Mouse (Mus musculus): ENCODE results near the gene Il11. TPM values are rescaled to one million over a fixed set of nuclear protein-coding genes. Genes with fewer than 3 reads are reported as not detected.
A peak's percentile ranks its signal among the peaks of the same experiment; 100 is the strongest.

The Il11 gene
- polyA plus RNA-seq, 1 experiment from 2014 or later = 0.17 TPM

- ATAC-seq (ENCODE audit: low FRiP score, low TSS enrichment) = no peak
- H3K9me3 ChIP-seq (ENCODE audit: control insufficient read depth, low read length) = no peaks in the 10 kb centered on the region
- H3K4me2 ChIP-seq (ENCODE audit: low read length) = no peak overlapping the region
- no peak for DNase-seq
- 83% methylated on average over 3 of the region's 3 CpGs for WGBS
- H3K27me3 ChIP-seq (ENCODE audit: control insufficient read depth, insufficient read depth, low read length) = no peaks in the 10 kb centered on the region
- no peak overlapping the region for H3K9ac ChIP-seq (replicated peaks; ENCODE audit: low read length)
- no peak overlapping the region for H3K4me3 ChIP-seq (replicated peaks; ENCODE audit: low read depth, low read length)
- H3K27ac ChIP-seq (replicated peaks; ENCODE audit: low read depth, low read length) = no peak overlapping the region
- no peaks in the 10 kb centered on the region for H3K4me1 ChIP-seq (ENCODE audit: control insufficient read depth, insufficient read depth, low read length)
- no peaks in the 10 kb centered on the region for H3K36me3 ChIP-seq (ENCODE audit: control insufficient read depth, insufficient read depth, low read length)
Observed at GRCm38 (mm10) chr7:4724359-4724758, 58.3 kb downstream of the Il11 start.

GRCm38 (mm10) chr7:4723508-4723907 is 59.2 kb downstream of the Il11 start:
- peak; percentile 70 for DNase-seq
- Histone ChIP-seq H3K36me3 (ENCODE audit: control insufficient read depth, insufficient read depth, low read length) (no peaks in the 10 kb centered on the region), H3K4me1 (ENCODE audit: control insufficient read depth, insufficient read depth, low read length) (no peaks in the 10 kb centered on the region), H3K27ac (replicated peaks; ENCODE audit: low read depth, low read length) (no peak overlapping the region), H3K27me3 (ENCODE audit: control insufficient read depth, insufficient read depth, low read length) (no peaks in the 10 kb centered on the region), H3K4me2 (ENCODE audit: low read length) (peak overlapping the region; percentile 51), H3K9me3 (ENCODE audit: control insufficient read depth, low read length) (no peaks in the 10 kb centered on the region), H3K4me3 (replicated peaks; ENCODE audit: low read depth, low read length) (peak overlapping the region; percentile 18), H3K9ac (replicated peaks; ENCODE audit: low read length) (0 out of 2 replicates have a peak overlapping the region, but pooled peaks have one; percentile 36)
- no peak for ATAC-seq (ENCODE audit: low FRiP score, low TSS enrichment)
- WGBS = 41% methylated on average over 12 of the region's 12 CpGs

Other genes starting within 250 kb of the Il11 start
- gene Syt5, start 235.3 kb downstream of the Il11 start, polyA plus RNA-seq (2014; fragmentation: Nextera tagmentation; extraction: Ambion mirVana) = 106 and 143 TPM in 2 replicates
- gene Ptprh, start 178.8 kb downstream of the Il11 start, polyA plus RNA-seq (2014; fragmentation: Nextera tagmentation; extraction: Ambion mirVana) = 0.09 and 0.13 TPM in 2 replicates
- 3.2 and 3.7 TPM in 2 replicates for gene Tmem86b, start 151.4 kb downstream of the Il11 start, polyA plus RNA-seq (2014; fragmentation: Nextera tagmentation; extraction: Ambion mirVana)
- gene Ppp6r1, start 123.8 kb downstream of the Il11 start, polyA plus RNA-seq (2014; fragmentation: Nextera tagmentation; extraction: Ambion mirVana) = 8.7 and 11.2 TPM in 2 replicates
- gene Hspbp1, start 97.8 kb downstream of the Il11 start, polyA plus RNA-seq (2014; fragmentation: Nextera tagmentation; extraction: Ambion mirVana) = 136 and 169 TPM in 2 replicates
- 10.0 and 10.8 TPM in 2 replicates for gene Brsk1, start 92.3 kb downstream of the Il11 start, polyA plus RNA-seq (2014; fragmentation: Nextera tagmentation; extraction: Ambion mirVana)
- gene Tmem150b, start 57.6 kb downstream of the Il11 start, polyA plus RNA-seq (2014; fragmentation: Nextera tagmentation; extraction: Ambion mirVana) = 0.12 and 0.42 TPM in 2 replicates
- 56.2 and 67.0 TPM in 2 replicates for gene Kmt5c, start 42.7 kb downstream of the Il11 start, polyA plus RNA-seq (2014; fragmentation: Nextera tagmentation; extraction: Ambion mirVana)
- 10.2 and 13.0 TPM in 2 replicates for gene Cox6b2, start 29.8 kb downstream of the Il11 start, polyA plus RNA-seq (2014; fragmentation: Nextera tagmentation; extraction: Ambion mirVana)
- gene Fam71e2, start 11.6 kb downstream of the Il11 start, polyA plus RNA-seq (2014; fragmentation: Nextera tagmentation; extraction: Ambion mirVana) = not detected in 2 replicates
- not detected in 2 replicates for gene Tmem190, start 78 bp upstream of the Il11 start, polyA plus RNA-seq (2014; fragmentation: Nextera tagmentation; extraction: Ambion mirVana)
- 2.7 and 3.5 TPM in 2 replicates for gene Tmem238, start 6.8 kb upstream of the Il11 start, polyA plus RNA-seq (2014; fragmentation: Nextera tagmentation; extraction: Ambion mirVana)
- 149 and 188 TPM in 2 replicates for gene Rpl28, start 10.0 kb upstream of the Il11 start, polyA plus RNA-seq (2014; fragmentation: Nextera tagmentation; extraction: Ambion mirVana)
- 290 and 338 TPM in 2 replicates for gene Ube2s, start 29.7 kb upstream of the Il11 start, polyA plus RNA-seq (2014; fragmentation: Nextera tagmentation; extraction: Ambion mirVana)
- 14.0 and 19.4 TPM in 2 replicates for gene Shisa7, start 61.8 kb upstream of the Il11 start, polyA plus RNA-seq (2014; fragmentation: Nextera tagmentation; extraction: Ambion mirVana)
- 3.5 and 6.6 TPM in 2 replicates for gene Isoc2b, start 87.4 kb upstream of the Il11 start, polyA plus RNA-seq (2014; fragmentation: Nextera tagmentation; extraction: Ambion mirVana)
- 0.43 and 0.54 TPM in 2 replicates for gene Isoc2a, start 94.3 kb upstream of the Il11 start, polyA plus RNA-seq (2014; fragmentation: Nextera tagmentation; extraction: Ambion mirVana)
- gene Gm36210, start 123.7 kb upstream of the Il11 start, polyA plus RNA-seq (2014; fragmentation: Nextera tagmentation; extraction: Ambion mirVana) = 0.55 TPM in 1 of 2 replicates, not detected in the other
- 4.6 and 5.1 TPM in 2 replicates for gene Zfp628, start 132.4 kb upstream of the Il11 start, polyA plus RNA-seq (2014; fragmentation: Nextera tagmentation; extraction: Ambion mirVana)
- 24.0 and 28.9 TPM in 2 replicates for gene Nat14, start 139.2 kb upstream of the Il11 start, polyA plus RNA-seq (2014; fragmentation: Nextera tagmentation; extraction: Ambion mirVana)
- 0.12 and 0.84 TPM in 2 replicates for gene Ssc5d, start 142.9 kb upstream of the Il11 start, polyA plus RNA-seq (2014; fragmentation: Nextera tagmentation; extraction: Ambion mirVana)
- not detected in 2 replicates for gene Sbk2, start 181.5 kb upstream of the Il11 start, polyA plus RNA-seq (2014; fragmentation: Nextera tagmentation; extraction: Ambion mirVana)
- gene Sbk3, start 188.3 kb upstream of the Il11 start, polyA plus RNA-seq (2014; fragmentation: Nextera tagmentation; extraction: Ambion mirVana) = 0.59 and 0.89 TPM in 2 replicates
- 69.3 and 76.5 TPM in 2 replicates for gene Zfp579, start 213.3 kb upstream of the Il11 start, polyA plus RNA-seq (2014; fragmentation: Nextera tagmentation; extraction: Ambion mirVana)
- 8.4 and 9.4 TPM in 2 replicates for gene Zfp524, start 231.6 kb upstream of the Il11 start, polyA plus RNA-seq (2014; fragmentation: Nextera tagmentation; extraction: Ambion mirVana)
- 36.2 and 38.0 TPM in 2 replicates for gene Fiz1, start 231.8 kb upstream of the Il11 start, polyA plus RNA-seq (2014; fragmentation: Nextera tagmentation; extraction: Ambion mirVana)
- 1.3 TPM in 1 of 2 replicates, not detected in the other for gene Gm44973, start 232.6 kb upstream of the Il11 start, polyA plus RNA-seq (2014; fragmentation: Nextera tagmentation; extraction: Ambion mirVana)
- gene Zfp865, start 237.5 kb upstream of the Il11 start, polyA plus RNA-seq (2014; fragmentation: Nextera tagmentation; extraction: Ambion mirVana) = 6.8 and 8.3 TPM in 2 replicates
- 47.0 and 63.6 TPM in 2 replicates for gene Ccdc106, start 237.7 kb upstream of the Il11 start, polyA plus RNA-seq (2014; fragmentation: Nextera tagmentation; extraction: Ambion mirVana)

All from midbrain, embryonic 14.5 days (tissue).